Mouse (Mus musculus) erythroblast, adult 5-6 weeks (primary cell): ENCODE measurements around the gene Maml3. TPM values are rescaled to one million over a fixed set of nuclear protein-coding genes. Genes with fewer than 3 reads are reported as not detected.

Experiments used
- ATAC-seq: replicated peaks from 2 replicates; pipeline ENCODE4 v1.8.0; 2016; ENCODE audit warnings: moderate number of reproducible peaks, mild to moderate bottlenecking, moderate TSS enrichment, inconsistent platforms; ENCODE audit not compliant: poor library complexity, low FRiP score, severe bottlenecking
- total RNA-seq, 2 experiments: library from RNA; stranded (forward) in 1 of 2; stranded (reverse) in 1 of 2; fragments of 150-400 nt in 1 of 2; fragments of 200-764, 138-1000 nt in 1 of 2; gene quantifications; 2 replicates each; pipeline versions ENCODE4 v1.2.3 to v1.2.4; 2015 to 2017; ENCODE audit warnings: low replicate concordance in 2 of 2

Maml3 gene
- total RNA-seq, 2 experiments from 2014 or later, result 1.3 to 3.3 TPM

- no peak for ATAC-seq
Measured at GRCm38 (mm10) chr3:51885487-51885886, 219.4 kb downstream of the Maml3 start.

- no peak for ATAC-seq
Measured at GRCm38 (mm10) chr3:51881981-51882380, 222.9 kb downstream of the Maml3 start.

GRCm38 (mm10) chr3:51881393-51881792, 223.5 kb downstream of the Maml3 start:
- no peak for ATAC-seq

GRCm38 (mm10) chr3:51880506-51881036, 224.3 kb downstream of the Maml3 start:
- ATAC-seq, result no peak

- no peak for ATAC-seq
Measured at GRCm38 (mm10) chr3:51879211-51879610, 225.7 kb downstream of the Maml3 start.

GRCm38 (mm10) chr3:51878577-51878976, 226.3 kb downstream of the Maml3 start:
- ATAC-seq, result no peak

- no peak for ATAC-seq
Measured at GRCm38 (mm10) chr3:51876729-51877128, 228.1 kb downstream of the Maml3 start.

GRCm38 (mm10) chr3:51875629-51876028, 229.2 kb downstream of the Maml3 start:
- no peak for ATAC-seq

GRCm38 (mm10) chr3:51874252-51874651, 230.6 kb downstream of the Maml3 start:
- ATAC-seq, result no peak

- no peak for ATAC-seq
Measured at GRCm38 (mm10) chr3:51872771-51873170, 232.1 kb downstream of the Maml3 start.

- no peak for ATAC-seq
Measured at GRCm38 (mm10) chr3:51871346-51871745, 233.5 kb downstream of the Maml3 start.

GRCm38 (mm10) chr3:51869980-51870379, 234.9 kb downstream of the Maml3 start:
- ATAC-seq, result no peak

- no peak for ATAC-seq
Measured at GRCm38 (mm10) chr3:51868857-51869256, 236.0 kb downstream of the Maml3 start.

- ATAC-seq, result no peak
Measured at GRCm38 (mm10) chr3:51866446-51866845, 238.4 kb downstream of the Maml3 start.

- no peak for ATAC-seq
Measured at GRCm38 (mm10) chr3:51861631-51862030, 243.2 kb downstream of the Maml3 start.

GRCm38 (mm10) chr3:51860458-51860857, 244.4 kb downstream of the Maml3 start:
- ATAC-seq, result no peak

GRCm38 (mm10) chr3:51859208-51859607, 245.7 kb downstream of the Maml3 start:
- ATAC-seq, result no peak

GRCm38 (mm10) chr3:51854152-51854551, 250.7 kb downstream of the Maml3 start:
- ATAC-seq, result no peak

GRCm38 (mm10) chr3:51853610-51854009, 251.3 kb downstream of the Maml3 start:
- ATAC-seq, result no peak

GRCm38 (mm10) chr3:51852692-51853091, 252.2 kb downstream of the Maml3 start:
- ATAC-seq, result no peak

- no peak for ATAC-seq
Measured at GRCm38 (mm10) chr3:51851596-51851995, 253.3 kb downstream of the Maml3 start.

- no peak for ATAC-seq
Measured at GRCm38 (mm10) chr3:51849462-51849861, 255.4 kb downstream of the Maml3 start.
